Mouse (Mus musculus): Measurements from ENCODE around the gene Rtn1. TPM values are rescaled to one million over a fixed set of nuclear protein-coding genes. Genes with fewer than 3 reads are reported as not detected.

Gene Rtn1
- polyA plus RNA-seq, 1 experiment from 2014 or later: 505 TPM

DNA sequence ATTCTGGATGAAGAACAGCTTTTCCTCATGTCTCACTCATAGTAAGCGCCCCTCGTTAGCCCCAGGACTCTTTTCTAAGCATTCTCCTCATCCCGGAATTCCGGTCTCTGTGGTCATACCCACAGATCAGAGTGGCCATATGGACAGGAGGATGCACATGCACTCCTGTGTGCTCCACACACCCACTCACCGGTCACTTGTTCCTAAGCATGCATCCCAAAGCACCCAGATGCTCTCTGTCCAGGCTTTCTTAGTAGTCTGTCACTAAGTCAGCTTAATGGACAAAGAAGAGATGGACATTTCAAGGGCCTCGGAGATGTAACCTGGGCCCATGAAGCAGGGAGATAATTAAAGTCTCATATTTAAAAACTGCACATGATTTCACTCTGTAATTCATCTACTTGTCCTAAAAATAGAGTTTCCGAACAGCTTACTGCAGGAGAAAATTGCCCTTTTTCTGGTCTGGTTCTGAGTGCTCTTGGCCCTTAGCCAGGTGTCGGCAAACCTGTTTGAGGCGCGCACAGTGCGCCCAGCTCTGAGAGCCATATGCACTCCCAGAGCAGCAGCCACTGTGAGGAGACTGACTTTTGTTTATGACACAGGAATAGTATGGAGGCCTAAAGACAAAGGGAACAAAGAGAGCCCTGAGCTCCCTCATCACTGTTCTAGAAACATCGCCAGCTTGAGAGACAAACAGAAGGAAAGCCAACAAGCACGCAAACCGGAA, 19.3 kb downstream of the Rtn1 start:
- H3K4me3 ChIP-seq (ENCODE audit: low read depth, low read length): no peak overlapping the region
- ATAC-seq (ENCODE audit: low FRiP score): no peak
- no peaks in the 10 kb centered on the region for H3K4me1 ChIP-seq (replicated peaks; ENCODE audit: control insufficient read depth, insufficient read depth, low read length)
- H3K36me3 ChIP-seq (ENCODE audit: control insufficient read depth, insufficient read depth, low read length): no peaks in the 10 kb centered on the region
- no peak overlapping the region for H3K9ac ChIP-seq (ENCODE audit: low read depth, low read length)
- DNase-seq (ENCODE audit: low spot score): no peak
- WGBS: 94% methylated on average over 14 of the region's 14 CpGs
- H3K4me2 ChIP-seq (replicated peaks; ENCODE audit: low read depth, low read length): no peak overlapping the region
- no peaks in the 10 kb centered on the region for H3K9me3 ChIP-seq (ENCODE audit: control insufficient read depth, low read length)
- H3K27ac ChIP-seq (ENCODE audit: low read depth, low read length): no peak overlapping the region
- H3K27me3 ChIP-seq (ENCODE audit: control insufficient read depth, insufficient read depth, low read length): no peaks in the 10 kb centered on the region

DNA sequence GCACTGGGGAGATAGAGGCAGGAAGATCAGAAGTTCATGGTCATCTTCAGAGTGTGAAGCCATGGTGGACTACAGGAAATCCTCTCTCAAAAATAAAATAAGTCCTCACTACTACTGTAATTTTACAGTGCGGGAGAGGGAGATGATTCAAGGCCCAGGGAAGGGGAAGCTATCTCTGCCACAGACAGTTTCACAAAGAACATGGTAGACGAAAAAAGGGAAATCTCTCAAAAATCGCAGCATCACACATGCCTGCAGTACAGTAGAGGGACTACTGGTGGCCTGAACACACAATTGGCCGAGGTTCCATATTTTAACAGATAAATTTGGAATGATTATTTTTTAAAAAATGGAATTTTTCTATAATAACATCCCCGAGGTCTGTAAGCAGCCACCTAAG, 20.0 kb downstream of the Rtn1 start:
- no peak for ATAC-seq (ENCODE audit: low FRiP score)
- H3K36me3 ChIP-seq (ENCODE audit: control insufficient read depth, insufficient read depth, low read length): no peaks in the 10 kb centered on the region
- no peak overlapping the region for H3K4me3 ChIP-seq (ENCODE audit: low read depth, low read length)
- no peaks in the 10 kb centered on the region for H3K9me3 ChIP-seq (ENCODE audit: control insufficient read depth, low read length)
- no peak overlapping the region for H3K4me2 ChIP-seq (replicated peaks; ENCODE audit: low read depth, low read length)
- WGBS: 94% methylated on average over 5 of the region's 5 CpGs
- DNase-seq (ENCODE audit: low spot score): no peak
- H3K27ac ChIP-seq (ENCODE audit: low read depth, low read length): no peak overlapping the region
- H3K9ac ChIP-seq (ENCODE audit: low read depth, low read length): no peak overlapping the region
- no peaks in the 10 kb centered on the region for H3K4me1 ChIP-seq (replicated peaks; ENCODE audit: control insufficient read depth, insufficient read depth, low read length)
- no peaks in the 10 kb centered on the region for H3K27me3 ChIP-seq (ENCODE audit: control insufficient read depth, insufficient read depth, low read length)

DNA sequence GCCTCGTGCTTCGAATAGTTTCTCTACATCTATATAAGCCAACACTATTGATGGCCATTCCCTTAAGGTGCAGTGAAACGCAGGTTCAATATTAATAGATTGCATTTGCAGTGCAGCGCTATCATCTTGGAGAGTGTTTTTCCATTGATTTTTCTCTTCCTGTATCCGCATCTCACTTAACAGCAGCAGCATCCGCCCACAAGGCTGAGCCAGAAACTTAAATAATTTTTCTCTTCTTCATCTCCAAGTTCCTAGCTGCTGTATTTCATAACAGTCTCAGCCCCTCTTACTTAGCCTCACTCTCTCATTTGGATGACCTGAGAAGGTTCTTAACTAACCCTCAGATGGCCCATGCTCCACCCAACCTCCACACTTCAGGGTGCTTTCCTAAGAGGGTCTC, 20.7 kb downstream of the Rtn1 start:
- no peak overlapping the region for H3K9ac ChIP-seq (ENCODE audit: low read depth, low read length)
- no peaks in the 10 kb centered on the region for H3K4me1 ChIP-seq (replicated peaks; ENCODE audit: control insufficient read depth, insufficient read depth, low read length)
- H3K4me2 ChIP-seq (replicated peaks; ENCODE audit: low read depth, low read length): no peak overlapping the region
- H3K9me3 ChIP-seq (ENCODE audit: control insufficient read depth, low read length): no peaks in the 10 kb centered on the region
- no peak for ATAC-seq (ENCODE audit: low FRiP score)
- no peak overlapping the region for H3K27ac ChIP-seq (ENCODE audit: low read depth, low read length)
- 87% methylated on average over 6 of the region's 6 CpGs for WGBS
- no peaks in the 10 kb centered on the region for H3K36me3 ChIP-seq (ENCODE audit: control insufficient read depth, insufficient read depth, low read length)
- no peak overlapping the region for H3K4me3 ChIP-seq (ENCODE audit: low read depth, low read length)
- DNase-seq (ENCODE audit: low spot score): no peak
- no peaks in the 10 kb centered on the region for H3K27me3 ChIP-seq (ENCODE audit: control insufficient read depth, insufficient read depth, low read length)

DNA sequence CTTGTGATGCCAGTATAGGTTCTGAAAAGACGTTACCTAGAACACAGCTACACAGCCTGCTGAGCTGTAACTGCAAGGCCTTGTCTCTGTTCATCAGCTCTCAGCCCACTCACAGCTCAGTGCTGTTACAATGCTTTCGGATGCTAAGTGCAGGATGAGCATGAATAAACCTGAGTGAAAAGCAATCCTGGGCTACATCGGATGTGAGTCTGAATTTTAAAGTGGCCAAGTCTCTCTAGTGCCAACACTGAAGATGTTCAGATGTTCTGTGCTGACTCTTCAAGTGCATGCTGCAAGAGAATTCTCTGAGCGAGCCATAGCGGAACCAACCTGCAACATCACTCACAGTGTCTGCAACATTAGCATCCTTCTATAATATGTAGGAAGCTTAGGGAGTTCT, 32.5 kb downstream of the Rtn1 start:
- Histone ChIP-seq H3K4me2 (replicated peaks; ENCODE audit: low read depth, low read length) (no peak overlapping the region), H3K27me3 (ENCODE audit: control insufficient read depth, insufficient read depth, low read length) (no peaks in the 10 kb centered on the region), H3K9me3 (ENCODE audit: control insufficient read depth, low read length) (no peaks in the 10 kb centered on the region), H3K27ac (ENCODE audit: low read depth, low read length) (no peak overlapping the region), H3K36me3 (ENCODE audit: control insufficient read depth, insufficient read depth, low read length) (no peaks in the 10 kb centered on the region), H3K4me3 (ENCODE audit: low read depth, low read length) (no peak overlapping the region), H3K9ac (ENCODE audit: low read depth, low read length) (no peak overlapping the region), H3K4me1 (replicated peaks; ENCODE audit: control insufficient read depth, insufficient read depth, low read length) (peaks cover 7% of the 10 kb centered on the region; the same call in 1 of the 2 replicates)
- DNase-seq (ENCODE audit: low spot score) (no peak), ATAC-seq (ENCODE audit: low FRiP score) (no peak)
- 87% methylated on average over 5 of the region's 5 CpGs for WGBS

DNA sequence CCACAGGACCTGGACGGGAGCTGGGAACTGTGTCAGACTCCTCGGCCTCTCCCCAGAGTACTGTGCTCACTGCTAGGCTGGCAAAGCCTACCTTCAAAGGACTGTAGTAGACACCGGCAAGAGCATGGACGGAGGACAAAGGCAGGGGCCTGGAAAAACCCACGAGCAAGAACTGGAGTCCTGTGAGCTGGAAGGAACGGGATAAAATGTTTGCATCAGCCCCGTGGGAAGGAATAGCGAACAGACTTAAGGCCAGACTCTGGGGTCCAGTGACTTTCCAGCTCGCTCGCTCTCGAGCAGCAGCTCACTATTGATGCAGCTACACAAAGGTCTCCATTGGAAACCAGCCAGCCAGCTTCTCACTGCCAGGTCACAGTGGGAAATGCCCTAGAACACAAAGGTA, 34.0 kb downstream of the Rtn1 start:
- Histone ChIP-seq H3K27me3 (ENCODE audit: control insufficient read depth, insufficient read depth, low read length) (no peaks in the 10 kb centered on the region), H3K36me3 (ENCODE audit: control insufficient read depth, insufficient read depth, low read length) (no peaks in the 10 kb centered on the region), H3K9me3 (ENCODE audit: control insufficient read depth, low read length) (no peaks in the 10 kb centered on the region), H3K27ac (ENCODE audit: low read depth, low read length) (peak overlapping the region; percentile 94), H3K4me1 (replicated peaks; ENCODE audit: control insufficient read depth, insufficient read depth, low read length) (peaks cover 7% of the 10 kb centered on the region; the same call in 1 of the 2 replicates), H3K9ac (ENCODE audit: low read depth, low read length) (peak overlapping the region; percentile 65), H3K4me3 (ENCODE audit: low read depth, low read length) (peak overlapping the region; percentile 17; the same call in 1 of the 2 replicates), H3K4me2 (replicated peaks; ENCODE audit: low read depth, low read length) (peak overlapping the region; percentile 24)
- ATAC-seq (ENCODE audit: low FRiP score) (peak; percentile 68), DNase-seq (ENCODE audit: low spot score) (peak; percentile 76)
- WGBS: 19% methylated on average over 11 of the region's 11 CpGs

DNA sequence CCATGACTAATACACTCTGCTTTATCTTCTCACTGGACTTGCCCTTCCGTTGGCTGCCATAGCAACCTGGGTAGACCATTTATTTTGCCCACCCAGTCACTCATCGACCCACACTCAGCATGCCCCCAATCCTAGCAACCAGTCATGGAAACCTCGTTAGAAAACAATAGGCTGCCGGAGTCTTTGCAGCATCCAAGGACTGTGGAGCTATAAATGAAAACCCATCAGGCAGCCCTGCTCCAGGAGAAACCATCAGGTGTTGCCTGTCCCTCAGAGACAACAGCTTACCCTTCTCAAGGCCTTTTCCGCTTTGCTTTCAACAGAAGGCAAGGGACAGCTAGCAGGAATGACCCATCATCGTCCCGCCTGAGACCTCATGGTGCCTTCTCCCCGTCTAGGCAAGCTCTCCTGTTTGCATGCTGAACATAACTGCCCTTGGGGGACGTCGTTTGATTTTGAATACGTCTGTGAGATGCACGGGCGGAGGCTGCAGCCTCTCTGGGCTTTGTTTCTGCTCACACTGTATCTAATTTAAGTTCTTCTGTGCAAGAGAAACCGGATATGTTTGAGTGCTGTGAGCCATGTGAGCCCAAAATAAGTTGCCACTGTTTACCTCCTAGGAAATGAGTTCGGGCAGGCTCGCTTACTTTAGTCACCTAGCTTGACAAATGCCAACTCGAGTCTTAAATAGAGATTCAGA, 34.8 kb downstream of the Rtn1 start:
- ATAC-seq (ENCODE audit: low FRiP score) (peak; percentile 89), DNase-seq (ENCODE audit: low spot score) (peak; percentile 84)
- H3K36me3 ChIP-seq (ENCODE audit: control insufficient read depth, insufficient read depth, low read length): no peaks in the 10 kb centered on the region
- peaks cover 7% of the 10 kb centered on the region; the same call in 1 of the 2 replicates for H3K4me1 ChIP-seq (replicated peaks; ENCODE audit: control insufficient read depth, insufficient read depth, low read length)
- H3K4me2 ChIP-seq (replicated peaks; ENCODE audit: low read depth, low read length): peak overlapping the region; percentile 24
- H3K9me3 ChIP-seq (ENCODE audit: control insufficient read depth, low read length): no peaks in the 10 kb centered on the region
- peak overlapping the region; percentile 94 for H3K27ac ChIP-seq (ENCODE audit: low read depth, low read length)
- no peak overlapping the region for H3K4me3 ChIP-seq (ENCODE audit: low read depth, low read length)
- 26% methylated on average over 17 of the region's 17 CpGs for WGBS
- no peaks in the 10 kb centered on the region for H3K27me3 ChIP-seq (ENCODE audit: control insufficient read depth, insufficient read depth, low read length)
- H3K9ac ChIP-seq (ENCODE audit: low read depth, low read length): peak overlapping the region; percentile 65

DNA sequence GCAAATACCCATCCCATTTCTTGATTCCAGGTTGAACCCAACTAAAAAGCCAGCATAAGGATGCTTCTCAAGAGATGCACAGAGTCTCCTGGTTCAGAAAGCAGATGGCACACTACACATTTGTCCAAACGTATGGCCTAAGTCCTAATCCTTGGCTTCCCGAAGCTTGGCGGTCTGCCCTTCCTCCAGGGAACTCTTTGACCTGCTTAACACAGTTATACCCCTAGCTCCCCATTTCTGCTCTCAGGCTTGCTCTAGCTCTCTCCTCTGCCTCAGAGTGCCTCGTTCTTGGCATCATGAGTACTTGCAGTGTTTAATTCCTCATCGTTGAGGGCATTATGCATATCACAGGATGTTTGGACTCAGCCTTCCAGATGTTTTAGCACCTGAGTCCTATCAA, 38.8 kb downstream of the Rtn1 start:
- Histone ChIP-seq H3K4me1 (replicated peaks; ENCODE audit: control insufficient read depth, insufficient read depth, low read length) (peaks cover 18% of the 10 kb centered on the region; the same call in 1 of the 2 replicates), H3K36me3 (ENCODE audit: control insufficient read depth, insufficient read depth, low read length) (no peaks in the 10 kb centered on the region), H3K9ac (ENCODE audit: low read depth, low read length) (no peak overlapping the region), H3K4me2 (replicated peaks; ENCODE audit: low read depth, low read length) (no peak overlapping the region), H3K4me3 (ENCODE audit: low read depth, low read length) (no peak overlapping the region), H3K27me3 (ENCODE audit: control insufficient read depth, insufficient read depth, low read length) (no peaks in the 10 kb centered on the region), H3K27ac (ENCODE audit: low read depth, low read length) (no peak overlapping the region), H3K9me3 (ENCODE audit: control insufficient read depth, low read length) (no peaks in the 10 kb centered on the region)
- 69% methylated on average over 5 of the region's 5 CpGs for WGBS
- no peak for DNase-seq (ENCODE audit: low spot score)
- no peak for ATAC-seq (ENCODE audit: low FRiP score)

DNA sequence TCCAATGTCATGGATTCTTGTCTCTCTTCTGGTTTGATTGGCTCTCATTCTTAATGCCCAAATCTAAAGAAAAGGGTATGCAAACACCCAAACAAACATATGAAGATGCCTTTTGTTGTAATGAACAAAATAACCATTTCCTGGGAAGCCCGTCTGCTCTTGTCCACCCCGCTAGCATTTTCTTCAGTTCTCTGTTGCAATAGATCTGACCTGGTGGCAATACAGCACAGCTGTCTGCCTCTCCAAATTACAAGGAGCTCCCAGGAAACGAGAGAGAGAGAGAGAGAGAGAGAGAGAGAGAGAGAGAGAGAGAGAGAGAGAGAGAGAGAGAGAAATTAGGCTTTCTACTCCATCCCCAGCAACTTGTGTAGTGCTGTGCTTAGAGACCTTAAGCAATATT, 42.1 kb downstream of the Rtn1 start:
- no peak overlapping the region for H3K4me3 ChIP-seq (ENCODE audit: low read depth, low read length)
- no peaks in the 10 kb centered on the region for H3K27me3 ChIP-seq (ENCODE audit: control insufficient read depth, insufficient read depth, low read length)
- peak overlapping the region; percentile 84 for H3K27ac ChIP-seq (ENCODE audit: low read depth, low read length)
- H3K9me3 ChIP-seq (ENCODE audit: control insufficient read depth, low read length): no peaks in the 10 kb centered on the region
- H3K4me2 ChIP-seq (replicated peaks; ENCODE audit: low read depth, low read length): no peak overlapping the region
- no peaks in the 10 kb centered on the region for H3K36me3 ChIP-seq (ENCODE audit: control insufficient read depth, insufficient read depth, low read length)
- ATAC-seq (ENCODE audit: low FRiP score) (no peak), DNase-seq (ENCODE audit: low spot score) (no peak)
- H3K9ac ChIP-seq (ENCODE audit: low read depth, low read length): no peak overlapping the region
- H3K4me1 ChIP-seq (replicated peaks; ENCODE audit: control insufficient read depth, insufficient read depth, low read length): peaks cover 10% of the 10 kb centered on the region; the same call in 1 of the 2 replicates
- WGBS: 37% methylated on average over 3 of the region's 3 CpGs

DNA sequence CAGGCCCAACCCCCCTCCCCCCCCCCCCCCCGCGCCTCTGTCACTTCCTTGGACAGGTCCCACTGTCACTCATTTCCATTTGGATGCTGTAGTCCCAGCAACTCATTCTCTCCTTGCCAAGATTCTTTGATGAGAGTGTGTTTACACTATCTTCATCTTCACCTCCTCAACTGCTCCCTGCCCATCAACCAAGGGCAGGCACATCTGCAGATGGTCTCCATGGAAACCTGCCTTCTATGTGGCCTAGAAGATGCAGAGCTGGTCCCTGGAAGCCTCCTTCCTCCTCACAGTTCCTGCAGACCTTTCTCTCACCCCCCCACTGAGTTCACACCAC, 42.8 kb downstream of the Rtn1 start:
- Histone ChIP-seq H3K9ac (ENCODE audit: low read depth, low read length) (no peak overlapping the region), H3K9me3 (ENCODE audit: control insufficient read depth, low read length) (no peaks in the 10 kb centered on the region), H3K27me3 (ENCODE audit: control insufficient read depth, insufficient read depth, low read length) (no peaks in the 10 kb centered on the region), H3K27ac (ENCODE audit: low read depth, low read length) (peak overlapping the region; percentile 84), H3K4me3 (ENCODE audit: low read depth, low read length) (no peak overlapping the region), H3K4me1 (replicated peaks; ENCODE audit: control insufficient read depth, insufficient read depth, low read length) (peaks cover 10% of the 10 kb centered on the region; the same call in 1 of the 2 replicates), H3K36me3 (ENCODE audit: control insufficient read depth, insufficient read depth, low read length) (no peaks in the 10 kb centered on the region), H3K4me2 (replicated peaks; ENCODE audit: low read depth, low read length) (no peak overlapping the region)
- DNase-seq (ENCODE audit: low spot score) (peak; percentile 50), ATAC-seq (ENCODE audit: low FRiP score) (peak; percentile 77)
- no CpG with 5 or more reads among the region's 2 CpGs for WGBS

All from hindbrain, embryonic 11.5 days (tissue).